Mouse (Mus musculus) MEL (cell line): Measurements from ENCODE around the gene Tsc22d3. TPM values are rescaled to one million over a fixed set of nuclear protein-coding genes. Genes with fewer than 3 reads are reported as not detected.

ENCODE experiments used
- DNase-seq: peaks from one replicate; pipeline ENCODE4 v3.0.0; 2011; ENCODE audit warnings: low read depth, low spot score
- H3K27ac ChIP-seq: 2 replicates; pipeline ENCODE4 v1.5.1; 2012; ENCODE audit warnings: low read depth, mild to moderate bottlenecking, control low read depth, low read length, moderate library complexity; ENCODE audit not compliant: control insufficient read depth
- H3K27me3 ChIP-seq, 2 experiments: fragments of 150-350 bp in 1 of 2; sonication (generic) in 1 of 2; 2 replicates each; pipeline ENCODE4 v1.6.1; 2012; ENCODE audit warnings: low read length in 2 of 2, mild to moderate bottlenecking in 2 of 2, improper control_type of control experiment in 1 of 2, moderate library complexity in 1 of 2; ENCODE audit not compliant: insufficient read depth in 2 of 2, control insufficient read depth in 1 of 2
- H3K36me3 ChIP-seq, 2 experiments: 2 replicates each; pipeline ENCODE4 v1.6.1; 2012 to 2014; ENCODE audit warnings: low read length in 2 of 2, improper control_type of control experiment in 1 of 2, inconsistent platforms in 1 of 2, mild to moderate bottlenecking in 1 of 2; ENCODE audit not compliant: insufficient read depth in 2 of 2, control insufficient read depth in 1 of 2
- H3K4me1 ChIP-seq, 2 experiments: fragments of 150-350 bp in 1 of 2; sonication (generic) in 1 of 2; 2 replicates each; pipeline ENCODE4 v1.6.1; 2012; ENCODE audit warnings: low read length in 2 of 2, improper control_type of control experiment in 1 of 2, mild to moderate bottlenecking in 1 of 2; ENCODE audit not compliant: insufficient read depth in 2 of 2, control insufficient read depth in 1 of 2
- H3K4me3 ChIP-seq, 2 experiments: fragments of 150-350 bp in 1 of 2; sonication (generic) in 1 of 2; 2 replicates each; pipeline ENCODE4 v1.5.1; 2012; ENCODE audit warnings: low read depth in 2 of 2, low read length in 2 of 2, mild to moderate bottlenecking in 2 of 2, moderate library complexity in 2 of 2, control low read depth in 1 of 2, improper control_type of control experiment in 1 of 2; ENCODE audit not compliant: control insufficient read depth in 1 of 2, insufficient read depth in 1 of 2
- H3K79me2 ChIP-seq: 2 replicates; pipeline ENCODE4 v1.6.1; 2012; ENCODE audit warnings: mild to moderate bottlenecking, low read length, moderate library complexity; ENCODE audit not compliant: control insufficient read depth, poor library complexity, insufficient read depth
- H3K9ac ChIP-seq: 2 replicates; pipeline ENCODE4 v1.6.1; 2012; ENCODE audit warnings: low read depth, mild to moderate bottlenecking, control low read depth, low read length, moderate library complexity; ENCODE audit not compliant: control insufficient read depth, poor library complexity, severe bottlenecking
- H3K9me3 ChIP-seq: fragments of 150-350 bp; sonication (generic); replicated peaks from 2 replicates; pipeline ENCODE4 v1.6.1; 2012; ENCODE audit warnings: mild to moderate bottlenecking, low read length, improper control_type of control experiment, moderate library complexity; ENCODE audit not compliant: insufficient read depth
- BHLHE40 ChIP-seq: IDR thresholded peaks from 2 replicates; pipeline ENCODE4 v1.6.1; 2012; ENCODE audit warnings: low read depth, mild to moderate bottlenecking, inconsistent platforms, low read length, improper control_type of control experiment, borderline replicate concordance
- CHD2 ChIP-seq: IDR thresholded peaks from 2 replicates; pipeline ENCODE4 v1.6.1; 2011; ENCODE audit warnings: low read length, improper control_type of control experiment
- E2F4 ChIP-seq: IDR thresholded peaks from 2 replicates; pipeline ENCODE4 v1.6.1; 2011; ENCODE audit warnings: low read depth, low read length, improper control_type of control experiment, borderline replicate concordance
- GABPA ChIP-seq: IDR thresholded peaks from 2 replicates; pipeline ENCODE4 v1.6.1; 2012; ENCODE audit warnings: low read depth, mild to moderate bottlenecking, inconsistent platforms, low read length, improper control_type of control experiment, moderate library complexity
- HCFC1 ChIP-seq: IDR thresholded peaks from 2 replicates; pipeline ENCODE4 v1.6.1; 2012; ENCODE audit warnings: low read depth, mild to moderate bottlenecking, inconsistent platforms, low read length, improper control_type of control experiment, moderate library complexity
- JUND ChIP-seq: IDR thresholded peaks from 2 replicates; pipeline ENCODE4 v1.6.1; 2011; ENCODE audit warnings: low read depth, mild to moderate bottlenecking, improper control_type of control experiment, low read length
- MAFK ChIP-seq: IDR thresholded peaks from 2 replicates; pipeline ENCODE4 v1.6.1; 2011; ENCODE audit warnings: low read depth, mild to moderate bottlenecking, low read length, improper control_type of control experiment, borderline replicate concordance
- MAX ChIP-seq: IDR thresholded peaks from 2 replicates; pipeline ENCODE4 v1.6.1; 2011; ENCODE audit warnings: low read length, improper control_type of control experiment
- MAZ ChIP-seq: IDR thresholded peaks from 2 replicates; pipeline ENCODE4 v1.6.1; 2012; ENCODE audit warnings: low read depth, mild to moderate bottlenecking, inconsistent platforms, low read length, improper control_type of control experiment
- MEF2A ChIP-seq: IDR thresholded peaks from 2 replicates; pipeline ENCODE4 v1.6.1; 2014; ENCODE audit warnings: low read depth, mild to moderate bottlenecking, inconsistent platforms, low read length, improper control_type of control experiment; ENCODE audit not compliant: poor library complexity, insufficient replicate concordance, severe bottlenecking; ENCODE audit errors: extremely low read depth
- MYB ChIP-seq: IDR thresholded peaks from 2 replicates; pipeline ENCODE4 v1.6.1; 2011; ENCODE audit warnings: mild to moderate bottlenecking, low read depth, low read length, improper control_type of control experiment
- MYC ChIP-seq: IDR thresholded peaks from 2 replicates; pipeline ENCODE4 v1.6.1; 2011; ENCODE audit warnings: low read depth, mild to moderate bottlenecking, low read length, improper control_type of control experiment, moderate library complexity
- NRF1 ChIP-seq: IDR thresholded peaks from 2 replicates; pipeline ENCODE4 v1.6.1; 2014; ENCODE audit warnings: low read depth, mild to moderate bottlenecking, inconsistent platforms, low read length, improper control_type of control experiment, moderate library complexity; ENCODE audit not compliant: poor library complexity, insufficient read depth, severe bottlenecking
- POLR2A ChIP-seq, 2 experiments: IDR thresholded peaks; 2 replicates each; pipeline ENCODE4 v1.6.1; 2011 to 2012; ENCODE audit warnings: low read length in 2 of 2, mild to moderate bottlenecking in 2 of 2, control low read depth in 1 of 2, improper control_type of control experiment in 1 of 2, low read depth in 1 of 2, moderate library complexity in 1 of 2; ENCODE audit not compliant: control insufficient read depth in 1 of 2, insufficient read depth in 1 of 2, poor library complexity in 1 of 2
- POLR2AphosphoS2 ChIP-seq: IDR thresholded peaks from 2 replicates; pipeline ENCODE4 v1.6.1; 2011; ENCODE audit warnings: low read length, improper control_type of control experiment
- SIN3A ChIP-seq: IDR thresholded peaks from 2 replicates; pipeline ENCODE4 v1.6.1; 2012; ENCODE audit warnings: low read length, improper control_type of control experiment, inconsistent platforms
- SMC3 ChIP-seq: IDR thresholded peaks from 2 replicates; pipeline ENCODE4 v1.6.1; 2011; ENCODE audit warnings: low read depth, low read length, improper control_type of control experiment
- TAL1 ChIP-seq: IDR thresholded peaks from 2 replicates; pipeline ENCODE4 v1.6.1; 2012; ENCODE audit warnings: mild to moderate bottlenecking, inconsistent platforms, low read length, moderate library complexity, mixed read lengths
- TBP ChIP-seq: IDR thresholded peaks from 2 replicates; pipeline ENCODE4 v1.8.0; 2011; ENCODE audit warnings: low read depth, low read length, improper control_type of control experiment
- USF2 ChIP-seq, 2 experiments: IDR thresholded peaks; 2 replicates each; pipeline ENCODE4 v1.6.1; 2011 to 2012; ENCODE audit warnings: improper control_type of control experiment in 2 of 2, low read length in 2 of 2, borderline replicate concordance in 1 of 2, inconsistent platforms in 1 of 2, low read depth in 1 of 2, mild to moderate bottlenecking in 1 of 2; ENCODE audit not compliant: insufficient read depth in 1 of 2
- ZNF384 ChIP-seq: IDR thresholded peaks from 2 replicates; pipeline ENCODE4 v1.6.1; 2012; ENCODE audit warnings: low read depth, mild to moderate bottlenecking, inconsistent platforms, low read length, improper control_type of control experiment
- polyA plus RNA-seq, 2 experiments: library from polyadenylated mRNA; stranded (reverse) in 1 of 2; unstranded in 1 of 2; fragments of >175 nt in 1 of 2; fragments of >200 nt in 1 of 2; gene quantifications; 2 replicates each; pipeline versions ENCODE4 v1.2.1 to v1.2.4; 2012; ENCODE audit warnings: low replicate concordance in 2 of 2, low read depth in 1 of 2; ENCODE audit not compliant: insufficient read length in 2 of 2, insufficient read depth in 1 of 2, missing spikeins in 1 of 2
- total RNA-seq: library from RNA; depleted of rRNA; stranded (reverse); fragments of 300-350 nt; gene quantifications from 2 replicates; pipeline ENCODE4 v1.2.3, GENCODE M21; 2012

The Tsc22d3 gene
- total and polyA plus RNA-seq, 3 experiments, result 29.5 to 32.7 TPM; not detected in 1

DNA sequence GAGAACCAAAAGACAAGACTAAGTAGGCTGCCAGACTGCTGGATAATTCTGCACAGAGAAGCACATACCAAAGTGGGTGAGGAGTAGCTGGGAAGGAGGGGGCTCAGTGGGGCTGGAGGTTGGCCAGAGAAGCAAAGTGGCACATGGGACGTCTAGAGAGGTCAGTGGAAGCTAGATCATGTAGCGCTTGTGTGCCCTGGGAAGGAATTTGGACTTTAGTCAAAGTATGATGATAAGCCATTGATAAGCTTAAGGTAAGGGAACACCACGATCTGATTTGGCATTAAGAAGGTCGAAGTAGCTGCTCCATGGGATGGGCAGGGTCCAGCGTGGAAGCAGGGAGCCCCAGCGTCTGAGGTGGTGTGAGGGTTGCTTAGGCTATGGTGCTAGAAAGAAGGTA is 68.1 kb downstream of the Tsc22d3 start:
- TF ChIP-seq USF2 (IDR thresholded peaks at IDR 0.05; ENCODE audit: borderline replicate concordance in 1 of 2, insufficient read depth in 1 of 2, low read depth in 1 of 2, low read length in 2 of 2) (no peak), MAZ (no peak), MAFK (no peak), E2F4 (no peak), POLR2A (IDR thresholded peaks at IDR 0.05; ENCODE audit: control insufficient read depth in 1 of 2, insufficient read depth in 1 of 2, low read depth in 1 of 2, low read length in 2 of 2, poor library complexity in 1 of 2) (no peak), POLR2AphosphoS2 (no peak), HCFC1 (no peak), MEF2A (no peak), MYC (no peak), GABPA (no peak), JUND (no peak), TAL1 (no peak), BHLHE40 (no peak), MYB (no peak), MAX (no peak), ZNF384 (no peak), SIN3A (no peak), NRF1 (no peak), CHD2 (no peak)
- Histone ChIP-seq H3K9ac (no peak overlapping the region), H3K9me3 (no peaks in the 10 kb centered on the region), H3K79me2 (no peaks in the 10 kb centered on the region), H3K4me1 (peaks cover 0 to 2% of the 10 kb centered on the region in 2 experiments; a peak in 2 of 4 replicates), H3K27ac (no peak overlapping the region), H3K36me3 (peaks cover 0 to 2% of the 10 kb centered on the region in 2 experiments; a peak in 2 of 4 replicates), H3K4me3 (no peak overlapping the region), H3K27me3 (no peaks in the 10 kb centered on the region)
- DNase-seq, result no peak

GRCm38 (mm10) chrX:140531356-140531755 is 69.1 kb downstream of the Tsc22d3 start:
- Histone ChIP-seq H3K9me3 (no peaks in the 10 kb centered on the region), H3K4me1 (peaks cover 0 to 2% of the 10 kb centered on the region in 2 experiments; a peak in 2 of 4 replicates), H3K36me3 (no peaks in the 10 kb centered on the region), H3K27ac (no peak overlapping the region), H3K9ac (no peak overlapping the region), H3K79me2 (no peaks in the 10 kb centered on the region), H3K27me3 (no peaks in the 10 kb centered on the region), H3K4me3 (no peak overlapping the region)
- no peak for DNase-seq
- TF ChIP-seq SMC3 (no peak), TBP (no peak)
